Mouse (Mus musculus) heart, postnatal 0 days (tissue): ENCODE results near the gene Hoxa3.

ENCODE experiments used
- CTCF ChIP-seq: IDR thresholded peaks from 2 replicates; pipeline ENCODE4 v1.5.1; 2016; ENCODE audit warnings: antibody characterized with exemption, control low read depth, low read depth
- EP300 ChIP-seq: IDR thresholded peaks from 2 replicates; pipeline ENCODE4 v1.6.1; 2016; ENCODE audit warnings: antibody characterized with exemption, low read depth

DNA sequence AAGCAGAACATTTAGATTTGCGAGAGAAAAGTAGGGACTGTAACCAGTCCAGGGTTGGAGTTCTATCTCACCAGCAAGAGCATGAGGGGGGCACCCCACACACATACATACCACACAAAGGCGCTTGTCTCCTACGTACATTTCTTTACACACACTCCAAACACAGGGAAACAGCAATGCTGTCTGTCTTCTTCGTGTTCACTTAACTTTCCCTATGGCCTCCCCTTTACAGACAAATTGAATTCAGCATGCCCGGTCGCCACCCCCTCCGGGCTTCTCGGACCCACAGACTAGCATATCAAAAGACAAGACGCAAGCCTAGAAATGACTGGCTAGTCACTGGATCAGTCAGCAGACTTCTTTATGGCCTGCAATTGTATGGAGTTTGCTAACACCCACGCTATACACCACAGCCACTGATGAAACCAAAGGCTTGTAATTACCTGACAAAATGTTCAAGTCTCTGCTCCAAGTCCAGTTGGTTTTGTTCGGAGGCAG lies 32.9 kb downstream of the Hoxa3 start:
- TF ChIP-seq EP300 (no peak), CTCF (no peak)
